Mouse (Mus musculus) hindbrain, embryonic 15.5 days (tissue): ENCODE results near the gene Def6. TPM values are rescaled to one million over a fixed set of nuclear protein-coding genes. Genes with fewer than 3 reads are reported as not detected.

Experiments used
- ATAC-seq: fragments of 200-750 bp; cut with Nextera tagmentation; 2 replicates; pipeline ENCODE4 v1.8.0; 2017; ENCODE audit warnings: low read depth, moderate number of reproducible peaks, moderate TSS enrichment; ENCODE audit not compliant: low FRiP score
- H3K27ac ChIP-seq: fragments of 300-500 bp; sonication (generic); replicated peaks from 2 replicates; pipeline ENCODE4 v1.5.1; 2015; ENCODE audit warnings: mild to moderate bottlenecking, inconsistent platforms
- H3K27me3 ChIP-seq: fragments of 300-500 bp; sonication (generic); 2 replicates; pipeline ENCODE4 v1.6.1; 2015; ENCODE audit warnings: control low read depth, inconsistent platforms
- H3K36me3 ChIP-seq: fragments of 300-500 bp; sonication (generic); 2 replicates; pipeline ENCODE4 v1.6.1; 2015; ENCODE audit warnings: control low read depth, inconsistent platforms
- H3K4me1 ChIP-seq: fragments of 300-500 bp; sonication (generic); replicated peaks from 2 replicates; pipeline ENCODE4 v1.6.1; 2015; ENCODE audit warnings: control low read depth, inconsistent platforms
- H3K4me2 ChIP-seq: fragments of 300-500 bp; sonication (generic); 2 replicates; pipeline ENCODE4 v1.6.1; 2015; ENCODE audit warnings: moderate library complexity, mild to moderate bottlenecking, inconsistent platforms
- H3K4me3 ChIP-seq: fragments of 300-500 bp; sonication (generic); 2 replicates; pipeline ENCODE4 v1.5.1; 2015; ENCODE audit warnings: mild to moderate bottlenecking, inconsistent platforms
- H3K9ac ChIP-seq: fragments of 300-500 bp; sonication (generic); 2 replicates; pipeline ENCODE4 v1.6.1; 2015; ENCODE audit warnings: inconsistent platforms
- H3K9me3 ChIP-seq: fragments of 300-500 bp; sonication (generic); 2 replicates; pipeline ENCODE4 v1.6.1; 2016; ENCODE audit warnings: control low read depth, inconsistent platforms
- WGBS: fragments of 180-500 bp; shearing (Covaris S2); methylation state at CpG from one replicate; pipeline ENCODE4 v1.1.7; 2015; 5-methylcytosine and 5-hydroxymethylcytosine counted together
- polyA plus RNA-seq: library from polyadenylated mRNA; unstranded; fragments of >200 nt; fragmentation: Nextera tagmentation; extraction: Ambion mirVana; gene quantifications from 2 replicates; pipeline ENCODE4 v1.2.1, GENCODE M21; 2015

Gene Def6
- polyA plus RNA-seq, 1 experiment from 2014 or later: 8.9 TPM

GRCm38 (mm10) chr17:28184971-28185638 is 22.5 kb upstream of the Def6 start:
- Histone ChIP-seq H3K9ac (no peak overlapping the region), H3K27ac (peak overlapping the region; percentile 35; the same call in 1 of the 2 replicates), H3K4me2 (no peak overlapping the region), H3K9me3 (no peaks in the 10 kb centered on the region), H3K4me3 (no peak overlapping the region), H3K36me3 (peaks cover 4% of the 10 kb centered on the region), H3K27me3 (no peaks in the 10 kb centered on the region), H3K4me1 (peaks cover 30% of the 10 kb centered on the region)
- WGBS: 82% methylated on average over 7 of the region's 7 CpGs
- ATAC-seq: no peak

GRCm38 (mm10) chr17:28188313-28188712 is 19.3 kb upstream of the Def6 start:
- WGBS: 89% methylated on average over 5 of the region's 5 CpGs
- Histone ChIP-seq H3K9ac (no peak overlapping the region), H3K4me1 (peaks cover 10% of the 10 kb centered on the region), H3K27me3 (no peaks in the 10 kb centered on the region), H3K4me3 (no peak overlapping the region), H3K4me2 (no peak overlapping the region), H3K27ac (no peak overlapping the region), H3K9me3 (no peaks in the 10 kb centered on the region), H3K36me3 (peaks cover 32% of the 10 kb centered on the region)
- no peak for ATAC-seq

- no peaks in the 10 kb centered on the region for H3K27me3 ChIP-seq
- H3K9ac ChIP-seq: no peak overlapping the region
- ATAC-seq: no peak
- peaks cover 53% of the 10 kb centered on the region for H3K36me3 ChIP-seq
- no peak overlapping the region for H3K4me3 ChIP-seq
- H3K27ac ChIP-seq: no peak overlapping the region
- 83% methylated on average over 1 of the region's 1 CpGs for WGBS
- H3K4me1 ChIP-seq: no peaks in the 10 kb centered on the region
- no peak overlapping the region for H3K4me2 ChIP-seq
- H3K9me3 ChIP-seq: no peaks in the 10 kb centered on the region
Measured at GRCm38 (mm10) chr17:28192754-28193153, 14.8 kb upstream of the Def6 start.

GRCm38 (mm10) chr17:28193559-28193958 is 14.0 kb upstream of the Def6 start:
- no peaks in the 10 kb centered on the region for H3K9me3 ChIP-seq
- no peaks in the 10 kb centered on the region for H3K4me1 ChIP-seq
- no peak overlapping the region for H3K27ac ChIP-seq
- 87% methylated on average over 3 of the region's 3 CpGs for WGBS
- no peak overlapping the region for H3K4me3 ChIP-seq
- no peak overlapping the region for H3K9ac ChIP-seq
- H3K36me3 ChIP-seq: peaks cover 61% of the 10 kb centered on the region
- H3K4me2 ChIP-seq: no peak overlapping the region
- no peak for ATAC-seq
- H3K27me3 ChIP-seq: no peaks in the 10 kb centered on the region

GRCm38 (mm10) chr17:28195033-28195432 is 12.5 kb upstream of the Def6 start:
- no peaks in the 10 kb centered on the region for H3K9me3 ChIP-seq
- peaks cover 69% of the 10 kb centered on the region for H3K36me3 ChIP-seq
- 94% methylated on average over 10 of the region's 10 CpGs for WGBS
- H3K27ac ChIP-seq: no peak overlapping the region
- no peak for ATAC-seq
- H3K27me3 ChIP-seq: no peaks in the 10 kb centered on the region
- H3K9ac ChIP-seq: no peak overlapping the region
- no peak overlapping the region for H3K4me3 ChIP-seq
- H3K4me1 ChIP-seq: no peaks in the 10 kb centered on the region
- H3K4me2 ChIP-seq: no peak overlapping the region

GRCm38 (mm10) chr17:28197646-28198045 is 9.9 kb upstream of the Def6 start:
- 72% methylated on average over 18 of the region's 18 CpGs for WGBS
- Histone ChIP-seq H3K27me3 (no peaks in the 10 kb centered on the region), H3K9ac (no peak overlapping the region)

GRCm38 (mm10) chr17:28201982-28202381 is 5.6 kb upstream of the Def6 start:
- H3K9ac ChIP-seq: no peak overlapping the region
- no peak overlapping the region for H3K4me3 ChIP-seq
- no peaks in the 10 kb centered on the region for H3K4me1 ChIP-seq
- WGBS: 79% methylated on average over 14 of the region's 14 CpGs
- H3K36me3 ChIP-seq: peaks cover 46% of the 10 kb centered on the region
- no peak for ATAC-seq
- H3K4me2 ChIP-seq: no peak overlapping the region
- H3K27me3 ChIP-seq: no peaks in the 10 kb centered on the region
- H3K27ac ChIP-seq: no peak overlapping the region
- H3K9me3 ChIP-seq: no peaks in the 10 kb centered on the region

More at GRCm38 (mm10) chr17:28197646-28198045, 9.9 kb upstream of the Def6 start:
- Histone ChIP-seq H3K36me3 (peaks cover 61% of the 10 kb centered on the region), H3K9me3 (no peaks in the 10 kb centered on the region), H3K4me1 (no peaks in the 10 kb centered on the region), H3K4me2 (no peak overlapping the region), H3K4me3 (no peak overlapping the region), H3K27ac (no peak overlapping the region)
- no peak for ATAC-seq

GRCm38 (mm10) chr17:28204052-28204720 is 3.4 kb upstream of the Def6 start:
- WGBS: 37% methylated on average over 14 of the region's 14 CpGs

GRCm38 (mm10) chr17:28205443-28205842 is 2.1 kb upstream of the Def6 start:
- Histone ChIP-seq H3K27ac (no peak overlapping the region), H3K36me3 (peaks cover 21% of the 10 kb centered on the region), H3K9me3 (no peaks in the 10 kb centered on the region), H3K27me3 (no peaks in the 10 kb centered on the region), H3K9ac (no peak overlapping the region), H3K4me1 (peaks cover 10% of the 10 kb centered on the region), H3K4me3 (no peak overlapping the region), H3K4me2 (no peak overlapping the region)
- ATAC-seq: no peak
- 89% methylated on average over 8 of the region's 8 CpGs for WGBS

More at GRCm38 (mm10) chr17:28204052-28204720, 3.4 kb upstream of the Def6 start:
- H3K4me2 ChIP-seq: no peak overlapping the region
- H3K4me1 ChIP-seq: peaks cover 10% of the 10 kb centered on the region
- no peak for ATAC-seq
- no peaks in the 10 kb centered on the region for H3K27me3 ChIP-seq
- H3K27ac ChIP-seq: no peak overlapping the region
- no peak overlapping the region for H3K9ac ChIP-seq
- H3K9me3 ChIP-seq: no peaks in the 10 kb centered on the region
- H3K4me3 ChIP-seq: no peak overlapping the region
- H3K36me3 ChIP-seq: peaks cover 32% of the 10 kb centered on the region

- Histone ChIP-seq H3K36me3 (peaks cover 11% of the 10 kb centered on the region), H3K9me3 (no peaks in the 10 kb centered on the region), H3K4me2 (no peak overlapping the region), H3K27me3 (no peaks in the 10 kb centered on the region), H3K4me1 (peaks cover 10% of the 10 kb centered on the region), H3K27ac (peak overlapping the region; percentile 65), H3K9ac (0 out of 2 replicates have a peak overlapping the region, but pooled peaks have one; percentile 27), H3K4me3 (no peak overlapping the region)
- no peak for ATAC-seq
- 77% methylated on average over 8 of the region's 8 CpGs for WGBS
Measured at GRCm38 (mm10) chr17:28207092-28207491, 486 bp upstream of the Def6 start.

- Histone ChIP-seq H3K27me3 (no peaks in the 10 kb centered on the region), H3K36me3 (peaks cover 5% of the 10 kb centered on the region), H3K9ac (no peak overlapping the region), H3K9me3 (no peaks in the 10 kb centered on the region), H3K4me2 (peak overlapping the region; percentile 44), H3K4me1 (peaks cover 10% of the 10 kb centered on the region), H3K4me3 (peak overlapping the region; percentile 20; the same call in 1 of the 2 replicates), H3K27ac (no peak overlapping the region)
- no peak for ATAC-seq
- WGBS: 86% methylated on average over 8 of the region's 8 CpGs
Measured at GRCm38 (mm10) chr17:28208314-28208612, 685 bp downstream of the Def6 start.

GRCm38 (mm10) chr17:28209457-28210110 is 2.0 kb downstream of the Def6 start:
- H3K9ac ChIP-seq: no peak overlapping the region
- H3K4me1 ChIP-seq: peaks cover 10% of the 10 kb centered on the region
- ATAC-seq: no peak
- H3K27me3 ChIP-seq: no peaks in the 10 kb centered on the region
- no peak overlapping the region for H3K4me3 ChIP-seq
- 70% methylated on average over 4 of the region's 4 CpGs for WGBS
- H3K27ac ChIP-seq: no peak overlapping the region
- no peaks in the 10 kb centered on the region for H3K36me3 ChIP-seq
- H3K4me2 ChIP-seq: no peak overlapping the region
- H3K9me3 ChIP-seq: no peaks in the 10 kb centered on the region
